Mouse (Mus musculus): Measurements from ENCODE around the gene Tenm2.

DNA sequence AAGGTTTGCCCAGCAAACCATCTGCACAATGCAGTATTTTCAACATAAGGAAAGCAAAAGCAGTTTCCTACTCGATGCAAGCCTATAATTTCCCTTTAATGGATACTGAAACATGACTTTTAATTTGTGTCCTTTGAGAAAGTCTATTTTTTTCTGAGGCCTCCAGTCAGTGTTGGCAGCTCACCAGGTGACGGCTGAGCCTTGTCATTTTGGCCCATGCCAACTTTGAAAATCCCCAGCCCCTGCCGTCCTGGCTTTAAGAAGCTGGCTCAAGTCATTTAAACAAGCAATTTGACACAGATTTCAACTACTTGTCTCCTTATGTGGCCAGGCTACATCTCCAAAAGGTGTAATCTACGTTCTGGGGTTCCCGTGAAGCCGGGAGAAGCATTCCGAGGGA lies 933.7 kb downstream of the Tenm2 start:
- TF ChIP-seq CTCF (conservative IDR thresholded peaks at IDR 0.05; ENCODE audit: insufficient read depth, insufficient read length, low read depth, low read length) (no peak), POLR2A (IDR thresholded peaks at IDR 0.05; ENCODE audit: low read depth, low read length) (no peak)

Data from kidney, adult 2 months (tissue).